Mouse (Mus musculus): ENCODE data around the gene Hadhb.
A peak's percentile ranks its signal among the peaks of the same experiment; 100 is the strongest.

DNA sequence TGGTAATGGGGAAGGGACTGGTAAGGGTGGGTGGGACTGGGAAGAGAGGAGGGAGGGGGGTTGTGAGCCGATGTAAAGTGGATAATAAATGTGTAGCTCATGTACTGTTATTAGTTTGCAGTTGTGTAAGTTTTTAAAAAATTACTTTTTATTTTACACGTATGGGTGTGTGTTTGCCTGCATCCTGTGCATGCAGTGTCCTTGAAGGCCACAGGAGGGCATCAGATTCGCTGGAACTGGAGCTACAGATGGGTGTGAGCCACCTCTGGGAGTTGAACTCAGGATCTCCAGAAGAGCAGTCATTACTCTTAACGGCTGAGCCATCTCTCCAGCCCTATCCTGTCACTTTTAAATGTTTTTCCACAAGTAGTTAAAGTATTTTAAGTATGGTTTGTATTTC, 75.9 kb downstream of the Hadhb start:
- TF ChIP-seq CTCF (IDR thresholded peaks at IDR 0.05; ENCODE audit: low read depth): peak; percentile 41
- TF ChIP-seq EP300 (IDR thresholded peaks at IDR 0.05; ENCODE audit: low read depth): no peak

Measured in heart, postnatal 0 days (tissue).